Mouse (Mus musculus) bone marrow macrophage, adult 2 months (primary cell): ENCODE results near the gene Ap3m1. TPM values are rescaled to one million over a fixed set of nuclear protein-coding genes. Genes with fewer than 3 reads are reported as not detected.
A peak's percentile ranks its signal among the peaks of the same experiment; 100 is the strongest.

ENCODE experiments used
- H3K27ac ChIP-seq: 2 replicates; pipeline ENCODE4 v1.5.1; 2012; ENCODE audit warnings: low read depth, low read length; ENCODE audit not compliant: insufficient read depth
- H3K4me1 ChIP-seq: 2 replicates; pipeline ENCODE4 v1.6.1; 2012; ENCODE audit warnings: low read length; ENCODE audit not compliant: control insufficient read depth, insufficient read depth
- H3K4me3 ChIP-seq: 2 replicates; pipeline ENCODE4 v1.5.1; 2012; ENCODE audit warnings: mild to moderate bottlenecking, low read length, moderate library complexity; ENCODE audit not compliant: insufficient read depth
- CTCF ChIP-seq: IDR thresholded peaks from 2 replicates; pipeline ENCODE4 v1.5.1; 2012; ENCODE audit warnings: low read depth, mild to moderate bottlenecking, low read length, moderate library complexity
- POLR2A ChIP-seq: IDR thresholded peaks from 2 replicates; pipeline ENCODE4 v1.6.1; 2012; ENCODE audit warnings: mild to moderate bottlenecking, low read depth, low read length, borderline replicate concordance
- polyA plus RNA-seq: library from polyadenylated mRNA; stranded (reverse); fragments of >200 nt; gene quantifications from 2 replicates; pipeline ENCODE4 v1.2.4, GENCODE M21; 2012; ENCODE audit not compliant: missing spikeins, insufficient read depth, insufficient read length

Gene Ap3m1
- polyA plus RNA-seq, 1 experiment = 37.8 TPM

- H3K4me3 ChIP-seq = no peak overlapping the region
- peaks cover 21% of the 10 kb centered on the region for H3K4me1 ChIP-seq
- H3K27ac ChIP-seq = no peak overlapping the region
- TF ChIP-seq CTCF = no peak
- no peak for TF ChIP-seq POLR2A
Observed at GRCm38 (mm10) chr14:21074398-21075320, 22.4 kb upstream of the Ap3m1 start.

GRCm38 (mm10) chr14:21073981-21074380, 21.7 kb upstream of the Ap3m1 start:
- Histone ChIP-seq H3K4me1 (peaks cover 21% of the 10 kb centered on the region), H3K4me3 (no peak overlapping the region), H3K27ac (no peak overlapping the region)
- TF ChIP-seq POLR2A (no peak), CTCF (no peak)

- Histone ChIP-seq H3K4me3 (no peak overlapping the region), H3K27ac (no peak overlapping the region), H3K4me1 (no peaks in the 10 kb centered on the region; the same call in 1 of the 2 replicates)
- TF ChIP-seq CTCF (no peak), POLR2A (no peak)
Observed at GRCm38 (mm10) chr14:21069594-21069993, 17.3 kb upstream of the Ap3m1 start.

- Histone ChIP-seq H3K4me3 (no peak overlapping the region), H3K4me1 (no peaks in the 10 kb centered on the region; the same call in 1 of the 2 replicates), H3K27ac (no peak overlapping the region)
- TF ChIP-seq POLR2A (no peak), CTCF (no peak)
Observed at GRCm38 (mm10) chr14:21065490-21066162, 13.3 kb upstream of the Ap3m1 start.

- Histone ChIP-seq H3K27ac (no peak overlapping the region), H3K4me3 (no peak overlapping the region), H3K4me1 (no peaks in the 10 kb centered on the region; the same call in 1 of the 2 replicates)
- TF ChIP-seq CTCF = no peak
- TF ChIP-seq POLR2A = no peak
Observed at GRCm38 (mm10) chr14:21064321-21064720, 12.0 kb upstream of the Ap3m1 start.

GRCm38 (mm10) chr14:21062766-21063513, 10.6 kb upstream of the Ap3m1 start:
- no peak overlapping the region for H3K4me3 ChIP-seq
- no peaks in the 10 kb centered on the region for H3K4me1 ChIP-seq
- no peak overlapping the region for H3K27ac ChIP-seq
- no peak for TF ChIP-seq CTCF
- TF ChIP-seq POLR2A = no peak

- no peak overlapping the region for H3K27ac ChIP-seq
- TF ChIP-seq POLR2A = no peak
- no peak for TF ChIP-seq CTCF
- no peak overlapping the region for H3K4me3 ChIP-seq
- 0 out of 2 replicates have a peak, but pooled peaks cover 2% of the 10 kb centered on the region for H3K4me1 ChIP-seq
Observed at GRCm38 (mm10) chr14:21058972-21059371, 6.7 kb upstream of the Ap3m1 start.

GRCm38 (mm10) chr14:21053586-21053985, 1.3 kb upstream of the Ap3m1 start:
- TF ChIP-seq POLR2A (no peak), CTCF (no peak)
- Histone ChIP-seq H3K4me1 (peaks cover 6% of the 10 kb centered on the region), H3K27ac (no peak overlapping the region), H3K4me3 (no peak overlapping the region; the same call in 1 of the 2 replicates)

- H3K4me1 ChIP-seq = peaks cover 8% of the 10 kb centered on the region
- TF ChIP-seq POLR2A (no peak), CTCF (no peak)
- no peak overlapping the region for H3K27ac ChIP-seq
- peak overlapping the region; percentile 100 for H3K4me3 ChIP-seq
Observed at GRCm38 (mm10) chr14:21053151-21053550, 843 bp upstream of the Ap3m1 start.
